Mouse (Mus musculus): ENCODE results near the gene Ankrd9.

DNA sequence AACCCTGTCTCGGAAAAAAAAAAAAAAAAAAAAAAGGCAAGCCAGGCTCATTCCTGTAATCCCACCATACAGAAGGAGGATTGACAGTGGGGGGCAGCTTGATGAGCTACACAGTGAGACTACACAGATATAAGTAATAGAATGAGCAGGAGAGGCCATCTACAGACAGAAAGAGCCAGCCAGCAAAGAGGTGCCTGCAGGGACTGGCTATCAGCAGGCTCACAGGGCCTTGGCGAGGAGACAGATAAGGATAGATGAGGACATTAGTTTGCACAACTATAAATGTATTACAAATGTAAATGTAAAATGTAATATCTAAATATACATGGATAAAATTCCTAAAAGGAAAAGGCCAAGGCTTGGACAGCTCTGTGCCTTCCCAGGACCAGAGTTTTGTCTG lies 21.0 kb upstream of the Ankrd9 start:
- no peak for TF ChIP-seq TAL1 (IDR thresholded peaks at IDR 0.05; ENCODE audit: low read length)
- TF ChIP-seq GATA1 (IDR thresholded peaks at IDR 0.05; ENCODE audit: low read length): no peak

All from erythroblast, embryonic 14.5 days (primary cell).